In the genomic region with DNA sequence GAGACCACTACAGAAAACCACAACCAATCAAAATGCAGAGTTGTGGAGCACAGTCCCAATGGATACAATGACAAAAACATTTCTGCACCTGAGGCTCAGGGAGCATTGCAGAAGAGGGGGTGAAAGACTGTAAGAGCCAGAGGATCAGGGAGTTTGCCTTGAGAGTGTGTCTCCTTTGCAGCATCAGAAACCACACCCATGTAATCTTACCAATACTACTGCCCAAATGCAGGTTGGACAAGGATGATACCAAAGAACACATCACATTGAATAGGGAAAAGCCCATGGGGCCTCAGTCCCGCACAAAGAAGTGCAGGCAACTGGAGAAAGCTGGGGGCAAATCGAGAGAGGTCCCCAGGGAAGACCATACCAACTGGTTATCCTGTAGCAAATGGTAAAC, we compare ENCODE assay signal across 33 mouse cellular contexts. TPM values are rescaled to one million over a fixed set of nuclear protein-coding genes. Genes with fewer than 3 reads are reported as not detected.
DNase-seq lines count a peak whose midpoint lies in the region; ATAC-seq and TF ChIP-seq lines count a peak whose summit lies in the region.
"Had no signal": no experiment of that assay in that cellular context is flagged by ENCODE, and none has a peak within 500 bp of the region (broad histone marks: within the 10 kb centered on the region; RNA-seq: fewer than 3 reads in every experiment).

No protein-coding gene starts in this region.

- peak; percentile 62 for DNase-seq in c-Kit-positive CD71-positive TER-119-positive erythroid progenitor cells, embryonic 14.5 days (ENCODE audit: low spot score)
- peak; percentile 60 to 64 (median 62) for DNase-seq in liver, embryonic 14.5 days (ENCODE audit: low read depth in 3 of 3, low spot score in 3 of 3)
- DNase-seq in gastrocnemius, postnatal 14 days, result no peak
- DNase-seq in layer of hippocampus, postnatal 36 days, result no peak
- no peak for DNase-seq in heart, postnatal 36 days
- DNase-seq: adrenal gland, adult 8-10 months; B cell, adult 2 months; cerebellum, adult 8-10 months; cerebellum, postnatal 25 days; gastrocnemius, adult 2 months; heart, postnatal 10 days; kidney, adult 11 months; kidney, postnatal 25 days; lung, adult 2 months; lung, postnatal 10 days; right cerebral cortex, adult 18-20 months; thymus, adult 2 months; thymus, postnatal 4 days had no signal

- peaks cover 52 to 54% of the 10 kb centered on the region in 2 experiments for H3K4me1 ChIP-seq in liver, embryonic 14.5 days (replicated peaks; ENCODE audit: control insufficient read depth in 2 of 2, insufficient read depth in 2 of 2, low read length in 1 of 2)

- peak; percentile 82 for TF ChIP-seq EP300 in liver, embryonic 14.5 days (IDR thresholded peaks at IDR 0.05; ENCODE audit: low read depth)

- WGBS in liver, embryonic 14.5 days (ENCODE audit: insufficient replicate concordance), result 22% methylated on average over 2 of the region's 2 CpGs

- intact Hi-C loops in gastrocnemius, postnatal 14 days (cut with DNase I; ENCODE audit: low total_unique reads), result loop anchor here (5.0 kb wide), 1 partner anchor 43 kb away; a partner anchor contains a TSS
- intact Hi-C loops in heart, postnatal 36 days (cut with DNase I), result loop anchor here (5.0 to 10.0 kb wide), 4 partner anchors 77 to 265 kb away; a partner anchor contains a TSS

- ATAC-seq in erythroid progenitor cell, adult 5-6 weeks (replicated peaks; ENCODE audit: low FRiP score, poor library complexity, severe bottlenecking), result peak; percentile 71
- peak; percentile 56 for ATAC-seq in liver, embryonic 14.5 days (ENCODE audit: insufficient read depth)
- ATAC-seq: forebrain, embryonic 15.5 days; inflammation-experienced regulatory T-cells, adult 6 months had no signal

- H3K4me3 ChIP-seq in liver, embryonic 14.5 days (ENCODE audit: insufficient read depth in 1 of 2, low read depth in 2 of 2, low read length in 2 of 2), result no peak overlapping the region
- H3K4me3 ChIP-seq: embryonic facial prominence, embryonic 10.5 days; embryonic facial prominence, embryonic 15.5 days; forebrain, embryonic 10.5 days; forebrain, embryonic 15.5 days; gastrocnemius, adult 2 months; heart, embryonic 13.5 days; hindbrain, embryonic 10.5 days; hindbrain, embryonic 15.5 days; kidney, embryonic 15.5 days; left cerebral cortex, adult 2 months; limb, embryonic 13.5 days; midbrain, embryonic 10.5 days; myocyte; neural tube, embryonic 12.5 days had no signal

- H3K27ac ChIP-seq in liver, embryonic 14.5 days, result peak overlapping the region; percentile 70
- H3K27ac ChIP-seq: embryonic facial prominence, embryonic 10.5 days; embryonic facial prominence, embryonic 15.5 days; forebrain, embryonic 10.5 days; forebrain, embryonic 15.5 days; gastrocnemius, adult 2 months; heart, embryonic 13.5 days; hindbrain, embryonic 10.5 days; hindbrain, embryonic 15.5 days; kidney, embryonic 15.5 days; left cerebral cortex, adult 2 months; limb, embryonic 13.5 days; midbrain, embryonic 10.5 days; neural tube, embryonic 12.5 days had no signal

- H3K9me3 ChIP-seq in liver, embryonic 14.5 days (ENCODE audit: control insufficient read depth, low read length), result no peaks in the 10 kb centered on the region
- H3K9me3 ChIP-seq: embryonic facial prominence, embryonic 10.5 days; embryonic facial prominence, embryonic 15.5 days; forebrain, embryonic 10.5 days; forebrain, embryonic 15.5 days; heart, embryonic 13.5 days; hindbrain, embryonic 10.5 days; hindbrain, embryonic 15.5 days; kidney, embryonic 15.5 days; limb, embryonic 13.5 days; midbrain, embryonic 10.5 days; neural tube, embryonic 12.5 days had no signal

- peak overlapping the region; percentile 58 for H3K4me2 ChIP-seq in liver, embryonic 14.5 days (ENCODE audit: low read depth)
- H3K4me2 ChIP-seq: embryonic facial prominence, embryonic 15.5 days; forebrain, embryonic 15.5 days; heart, embryonic 13.5 days; hindbrain, embryonic 15.5 days; kidney, embryonic 15.5 days; limb, embryonic 13.5 days; neural tube, embryonic 12.5 days had no signal

- H3K36me3 ChIP-seq in liver, embryonic 14.5 days (replicated peaks; ENCODE audit: control insufficient read depth, insufficient read depth, low read depth), result peaks cover 9% of the 10 kb centered on the region

- H3K27me3 ChIP-seq in liver, embryonic 14.5 days (ENCODE audit: control insufficient read depth, insufficient read depth, low read length), result no peaks in the 10 kb centered on the region
- H3K27me3 ChIP-seq: embryonic facial prominence, embryonic 15.5 days; heart, embryonic 13.5 days; hindbrain, embryonic 15.5 days; kidney, embryonic 15.5 days; limb, embryonic 13.5 days; neural tube, embryonic 12.5 days had no signal

- H3K9ac ChIP-seq in liver, embryonic 14.5 days (replicated peaks), result peak overlapping the region; percentile 31; the same call in 1 of the 2 replicates
- H3K9ac ChIP-seq: embryonic facial prominence, embryonic 15.5 days; forebrain, embryonic 15.5 days; heart, embryonic 13.5 days; hindbrain, embryonic 15.5 days; kidney, embryonic 15.5 days; limb, embryonic 13.5 days; neural tube, embryonic 12.5 days had no signal

- TF ChIP-seq CTCF in liver, embryonic 14.5 days (IDR thresholded peaks at IDR 0.05; ENCODE audit: low read depth), result no peak

RNA-seq across cellular contexts. Expression of a gene that starts 3.2 kb away (rescaled TPM):
- total RNA-seq in erythroid progenitor cell, adult 5-6 weeks (2015; ENCODE audit: low replicate concordance), result 581 and 593 TPM in 2 replicates
- 151 and 338 TPM in 2 replicates for total RNA-seq in erythroid progenitor cell, adult 5-6 weeks (2017; ENCODE audit: low replicate concordance)
- polyA plus RNA-seq in liver, embryonic 14.5 days (2012; rRNA removed), result 867 and 921 TPM in 2 replicates
- 643 and 646 TPM in 2 replicates for polyA plus RNA-seq in liver, embryonic 14.5 days (2014; fragmentation: Nextera tagmentation; extraction: Ambion mirVana)
- total RNA-seq in gastrocnemius, postnatal 14 days (2021), result 100 to 1,000 TPM; 455 to 537 TPM
- total RNA-seq in layer of hippocampus, postnatal 36 days (2021), result 100 to 1,000 TPM; 288 to 319 TPM
- 100 to 1,000 TPM; 246 to 289 TPM for total RNA-seq in heart, postnatal 36 days (2021)

RNA-seq across cellular contexts. Expression of a gene that starts 16.0 kb away (rescaled TPM):
- not detected in 2 replicates for total RNA-seq in erythroid progenitor cell, adult 5-6 weeks (2015; ENCODE audit: low replicate concordance)
- total RNA-seq in erythroid progenitor cell, adult 5-6 weeks (2017; ENCODE audit: low replicate concordance), result not detected in 2 replicates
- polyA plus RNA-seq in liver, embryonic 14.5 days (2012; rRNA removed), result 0.13 and 0.18 TPM in 2 replicates
- polyA plus RNA-seq in liver, embryonic 14.5 days (2014; fragmentation: Nextera tagmentation; extraction: Ambion mirVana), result 0.05 TPM in 1 of 2 replicates, not detected in the other
- under 1 TPM; 0.25 to 0.58 TPM for total RNA-seq in gastrocnemius, postnatal 14 days (2021)
- 10 to 100 TPM; 14.8 to 15.5 TPM for total RNA-seq in layer of hippocampus, postnatal 36 days (2021)
- total RNA-seq in heart, postnatal 36 days (2021), result under 1 TPM; 0.62 to 0.69 TPM

RNA-seq across cellular contexts. Expression of a gene that starts 40.3 kb away (rescaled TPM):
- total RNA-seq in erythroid progenitor cell, adult 5-6 weeks (2015; ENCODE audit: low replicate concordance), result 0.84 and 1.1 TPM in 2 replicates
- total RNA-seq in erythroid progenitor cell, adult 5-6 weeks (2017; ENCODE audit: low replicate concordance), result 0.39 and 0.53 TPM in 2 replicates
- polyA plus RNA-seq in liver, embryonic 14.5 days (2012; rRNA removed), result 1.3 and 1.4 TPM in 2 replicates
- 1.1 and 1.5 TPM in 2 replicates for polyA plus RNA-seq in liver, embryonic 14.5 days (2014; fragmentation: Nextera tagmentation; extraction: Ambion mirVana)
- 1 to 10 TPM; 4.8 to 7.2 TPM for total RNA-seq in gastrocnemius, postnatal 14 days (2021)
- total RNA-seq in layer of hippocampus, postnatal 36 days (2021), result 1 to 10 TPM; 7.8 to 8.0 TPM
- total RNA-seq in heart, postnatal 36 days (2021), result 1 to 10 TPM; 8.9 to 9.2 TPM

RNA-seq across cellular contexts. Expression of a gene that starts 44.1 kb away (rescaled TPM):
- total RNA-seq in erythroid progenitor cell, adult 5-6 weeks (2015; ENCODE audit: low replicate concordance), result 21.4 and 35.7 TPM in 2 replicates
- 27.7 and 43.4 TPM in 2 replicates for total RNA-seq in erythroid progenitor cell, adult 5-6 weeks (2017; ENCODE audit: low replicate concordance)
- 8.1 and 8.6 TPM in 2 replicates for polyA plus RNA-seq in liver, embryonic 14.5 days (2012; rRNA removed)
- polyA plus RNA-seq in liver, embryonic 14.5 days (2014; fragmentation: Nextera tagmentation; extraction: Ambion mirVana), result 7.6 and 9.9 TPM in 2 replicates
- 10 to 100 TPM; 11.8 to 12.8 TPM for total RNA-seq in gastrocnemius, postnatal 14 days (2021)
- 10 to 100 TPM; 11.4 to 14.2 TPM for total RNA-seq in layer of hippocampus, postnatal 36 days (2021)
- total RNA-seq in heart, postnatal 36 days (2021), result 10 to 100 TPM; 23.7 to 27.0 TPM

Comparison
In these comparisons a context has a peak if more than half of its experiments do, and no peak if none do; other contexts are left out.
1. DNase-seq: peak in c-Kit-positive CD71-positive TER-119-positive erythroid progenitor cells, embryonic 14.5 days (single experiment) and liver, embryonic 14.5 days (3 of 3); none in gastrocnemius, postnatal 14 days (single experiment), layer of hippocampus, postnatal 36 days (0 of 2) and heart, postnatal 36 days (0 of 2).
2. RNA of a gene that starts 16.0 kb away (total RNA-seq): 14.8 to 15.5 TPM in layer of hippocampus, postnatal 36 days; 0.62 to 0.69 TPM in heart, postnatal 36 days, 0.25 to 0.58 TPM in gastrocnemius, postnatal 14 days and not detected in erythroid progenitor cell, adult 5-6 weeks; every median in the first group is over 4 times any median in the second.